Mouse (Mus musculus) splenic B cell, adult 2 months (primary cell): ENCODE results near the gene Creb3l2.
A peak's percentile ranks its signal among the peaks of the same experiment; 100 is the strongest.

Source experiments
- DNase-seq: peaks from one replicate; pipeline ENCODE4 v3.0.0-alpha.2; 2011; ENCODE audit warnings: low read depth, low spot score
- H3K27me3 ChIP-seq: 2 replicates; pipeline ENCODE4 v1.6.1; 2012; ENCODE audit warnings: mild to moderate bottlenecking, low read length, moderate library complexity, mixed read lengths; ENCODE audit not compliant: control insufficient read depth, poor library complexity, insufficient read depth, severe bottlenecking
- H3K36me3 ChIP-seq: 2 replicates; pipeline ENCODE4 v1.6.1; 2012; ENCODE audit warnings: mild to moderate bottlenecking, low read length, moderate library complexity, mixed read lengths; ENCODE audit not compliant: control insufficient read depth, poor library complexity, insufficient read depth, severe bottlenecking

Creb3l2 gene

DNA sequence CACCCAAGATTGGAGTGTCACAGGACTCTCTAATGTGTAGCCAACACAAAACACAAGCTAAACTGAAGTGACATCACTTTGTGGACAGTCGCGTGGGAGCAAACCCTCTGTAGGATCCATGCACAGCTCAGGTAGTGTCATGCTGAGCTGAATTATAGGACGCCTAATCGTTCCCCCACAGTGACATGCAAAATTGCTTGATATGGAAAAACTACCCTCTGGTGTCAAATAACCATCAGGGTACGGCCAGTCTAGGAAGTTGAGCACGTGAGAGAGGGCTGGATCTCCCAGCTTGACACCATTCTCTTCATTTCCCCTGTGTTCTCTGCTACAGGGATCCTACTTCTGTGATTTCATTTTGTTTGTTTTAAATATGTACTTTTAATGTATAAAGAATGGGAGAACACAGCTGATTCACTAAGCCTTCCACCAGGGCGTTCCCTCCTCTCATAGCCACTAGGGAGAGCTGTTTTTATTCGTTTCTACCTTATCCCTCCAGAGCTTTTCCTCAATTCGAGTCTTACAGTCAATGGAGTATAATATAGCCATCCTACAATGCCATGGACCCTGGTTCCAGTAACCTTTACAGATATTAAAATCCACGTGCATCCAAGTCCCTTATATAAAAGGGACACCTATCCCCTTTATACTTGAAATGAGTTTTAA, 16.2 kb upstream of the Creb3l2 start:
- peak; percentile 5 for DNase-seq
- no peaks in the 10 kb centered on the region for H3K27me3 ChIP-seq
- no peaks in the 10 kb centered on the region for H3K36me3 ChIP-seq

GRCm38 (mm10) chr6:37455540-37455939, 13.6 kb upstream of the Creb3l2 start:
- DNase-seq, result no peak
- H3K36me3 ChIP-seq, result no peaks in the 10 kb centered on the region
- H3K27me3 ChIP-seq, result no peaks in the 10 kb centered on the region

DNA sequence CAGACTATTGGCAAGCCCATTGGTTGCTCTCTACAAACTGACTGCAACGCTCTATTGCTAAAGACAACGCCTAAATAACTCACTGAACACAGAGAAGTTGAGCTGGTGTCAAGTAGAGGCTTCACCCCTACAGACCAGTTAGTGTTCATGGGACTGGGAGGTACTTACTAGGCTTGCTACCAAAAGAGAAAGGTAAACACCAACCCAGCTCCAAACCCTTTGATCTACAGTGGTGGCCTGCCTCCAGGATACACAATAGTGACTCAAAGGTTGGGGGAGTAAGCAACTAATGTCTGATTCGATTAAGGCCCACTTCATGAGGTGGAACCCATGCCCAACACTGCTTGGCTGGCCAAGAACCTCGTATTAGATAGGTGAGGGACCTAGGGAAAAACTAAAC, 11.1 kb upstream of the Creb3l2 start:
- Histone ChIP-seq H3K27me3 (no peaks in the 10 kb centered on the region), H3K36me3 (no peaks in the 10 kb centered on the region)
- DNase-seq, result no peak

DNA sequence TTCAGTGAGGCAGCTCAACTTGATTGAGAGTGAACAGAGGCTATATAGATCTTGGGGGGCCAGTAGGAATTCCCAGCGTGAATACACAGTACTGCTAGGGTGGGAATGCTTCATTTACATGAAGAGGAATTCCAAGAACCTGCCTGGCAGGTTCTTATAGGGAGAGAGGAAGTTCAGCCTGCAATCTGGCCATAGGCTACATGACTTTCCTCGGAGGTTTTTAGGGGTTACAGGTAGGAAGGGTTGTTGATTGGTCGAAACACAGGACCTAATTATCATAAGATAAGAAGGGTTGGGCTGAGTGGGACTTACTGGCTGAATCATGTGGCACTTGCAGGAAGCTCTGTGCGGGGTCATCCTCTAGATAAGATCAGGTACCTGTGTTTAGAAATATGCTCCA, 9.7 kb upstream of the Creb3l2 start:
- no peaks in the 10 kb centered on the region for H3K27me3 ChIP-seq
- no peak for DNase-seq
- H3K36me3 ChIP-seq, result no peaks in the 10 kb centered on the region

GRCm38 (mm10) chr6:37447704-37448466, 5.9 kb upstream of the Creb3l2 start:
- peak; percentile 82 for DNase-seq
- Histone ChIP-seq H3K27me3 (no peaks in the 10 kb centered on the region), H3K36me3 (no peaks in the 10 kb centered on the region)

DNA sequence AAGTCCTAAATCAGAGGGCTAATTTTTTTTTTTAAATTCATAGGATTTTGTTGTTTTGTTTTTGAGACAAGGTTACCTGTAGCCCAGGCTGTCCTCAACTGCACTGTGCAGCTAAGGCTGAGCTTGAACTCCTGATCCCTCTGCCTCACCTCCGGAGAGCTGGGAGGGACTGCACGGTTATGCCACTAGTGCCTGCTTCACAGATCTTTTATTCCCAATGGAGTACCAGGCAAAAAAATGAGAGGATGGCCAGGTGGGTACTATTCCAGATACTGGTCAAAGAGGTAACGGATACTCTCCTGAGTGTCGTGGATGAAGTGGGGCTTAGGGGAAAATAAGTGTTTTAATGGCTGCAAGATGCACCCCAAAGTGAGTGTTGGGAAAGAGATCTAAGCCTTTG, 835 bp upstream of the Creb3l2 start:
- Histone ChIP-seq H3K27me3 (no peaks in the 10 kb centered on the region), H3K36me3 (no peaks in the 10 kb centered on the region)
- no peak for DNase-seq

DNA sequence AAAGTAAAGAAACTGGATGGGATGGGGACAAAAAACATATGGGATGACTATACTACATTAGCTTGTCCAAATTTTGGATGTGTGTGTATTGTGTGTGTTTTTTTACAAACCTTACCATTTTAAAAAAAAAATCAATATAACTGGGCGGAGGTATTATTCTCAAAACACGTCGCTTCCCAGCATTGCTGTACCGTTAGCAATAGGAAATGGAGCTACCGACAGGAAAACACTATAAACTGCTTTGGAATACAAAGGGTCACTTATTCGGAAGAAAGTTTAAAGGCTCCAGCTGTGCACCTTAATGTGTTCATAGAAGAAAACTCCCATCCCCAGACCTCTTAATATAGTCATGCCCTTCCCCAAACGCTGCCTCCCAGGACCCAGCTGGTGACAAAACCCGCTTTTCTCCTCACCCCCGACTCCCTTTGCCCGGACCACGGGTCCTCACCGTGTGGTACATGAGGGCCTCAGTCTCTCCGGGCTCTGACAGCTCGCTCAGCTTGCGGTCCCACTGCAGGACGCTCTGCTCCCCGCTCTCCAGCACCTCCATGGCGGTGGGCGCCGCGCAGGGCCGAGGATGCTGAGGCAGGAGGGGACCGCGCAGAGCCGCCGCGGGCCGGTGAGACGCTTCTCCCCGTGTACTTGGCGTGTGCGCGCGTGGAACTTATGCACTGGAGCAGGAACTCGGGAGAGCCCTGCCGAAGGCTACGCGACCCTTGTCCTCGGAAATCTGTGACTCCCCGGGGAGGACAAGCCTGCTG, 515 bp downstream of the Creb3l2 start:
- Histone ChIP-seq H3K27me3 (no peaks in the 10 kb centered on the region), H3K36me3 (no peaks in the 10 kb centered on the region)
- DNase-seq, result peak; percentile 38

- Histone ChIP-seq H3K36me3 (no peaks in the 10 kb centered on the region), H3K27me3 (no peaks in the 10 kb centered on the region)
- DNase-seq, result peak; percentile 18
These were observed 1.3 kb downstream of the Creb3l2 start for GRCm38 (mm10) chr6:37440491-37441250.

DNA sequence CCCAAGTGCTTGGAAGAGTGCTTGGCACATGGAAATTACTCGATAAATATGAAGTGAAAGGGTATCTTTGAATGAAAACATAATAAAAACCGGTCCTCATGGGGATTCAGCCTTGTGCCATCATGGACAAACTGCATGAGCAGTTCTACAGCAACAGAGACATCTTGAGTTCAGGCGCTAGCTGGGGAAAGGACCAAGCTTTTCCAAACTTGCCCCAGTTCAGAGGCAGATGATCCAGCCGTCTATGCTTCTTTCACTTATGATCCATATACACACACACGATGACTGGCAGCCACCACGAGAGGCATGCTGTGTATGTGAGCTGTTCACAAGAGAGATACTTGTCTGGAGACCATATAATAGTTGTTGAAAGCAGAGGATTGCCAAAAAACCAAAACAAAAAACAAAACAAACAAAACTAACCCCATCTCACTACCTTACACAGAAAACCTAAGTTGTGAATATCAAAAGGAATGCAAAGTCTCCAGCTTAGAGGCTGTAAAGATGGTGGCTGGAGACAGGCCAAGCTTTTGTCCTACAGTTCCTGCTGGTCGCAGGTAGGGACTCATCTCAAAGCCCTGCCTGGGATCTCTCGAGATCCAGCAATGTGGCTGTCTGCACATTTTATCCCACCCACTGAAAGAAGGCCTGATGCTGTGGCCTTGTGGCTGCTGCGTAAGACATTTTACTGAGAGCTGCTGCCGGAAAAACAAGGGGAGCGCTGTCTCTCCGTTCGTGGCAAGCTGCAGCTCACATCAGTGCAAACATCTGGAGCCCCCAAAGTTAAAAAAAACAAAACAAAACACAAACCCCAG, 2.1 kb downstream of the Creb3l2 start:
- DNase-seq, result no peak
- no peaks in the 10 kb centered on the region for H3K27me3 ChIP-seq
- H3K36me3 ChIP-seq, result no peaks in the 10 kb centered on the region

- DNase-seq, result no peak
- Histone ChIP-seq H3K36me3 (no peaks in the 10 kb centered on the region), H3K27me3 (no peaks in the 10 kb centered on the region)
These were observed 3.4 kb downstream of the Creb3l2 start for GRCm38 (mm10) chr6:37438510-37438909.

DNA sequence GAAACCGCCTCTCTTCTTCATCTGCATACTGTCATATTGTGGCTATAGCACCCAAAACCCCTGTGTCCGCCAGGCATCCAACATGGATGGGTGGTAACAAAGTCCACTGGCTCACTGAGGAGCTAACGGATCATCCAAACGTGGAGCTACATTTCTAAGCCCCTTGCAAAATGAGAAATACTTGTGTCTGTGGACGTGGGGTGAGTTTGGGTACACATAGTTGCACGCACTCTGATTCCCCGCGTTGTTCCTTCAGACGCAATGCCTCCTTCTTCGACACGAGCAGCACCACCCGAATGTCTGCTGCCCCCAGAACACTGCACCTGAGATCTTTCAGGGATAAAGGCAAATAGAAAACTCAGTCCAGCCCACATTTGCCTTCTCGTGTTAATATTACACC, 4.9 kb downstream of the Creb3l2 start:
- H3K27me3 ChIP-seq, result no peaks in the 10 kb centered on the region
- no peak for DNase-seq
- no peaks in the 10 kb centered on the region for H3K36me3 ChIP-seq

GRCm38 (mm10) chr6:37435391-37435790, 6.6 kb downstream of the Creb3l2 start:
- H3K36me3 ChIP-seq, result no peaks in the 10 kb centered on the region
- H3K27me3 ChIP-seq, result no peaks in the 10 kb centered on the region
- DNase-seq, result no peak

DNA sequence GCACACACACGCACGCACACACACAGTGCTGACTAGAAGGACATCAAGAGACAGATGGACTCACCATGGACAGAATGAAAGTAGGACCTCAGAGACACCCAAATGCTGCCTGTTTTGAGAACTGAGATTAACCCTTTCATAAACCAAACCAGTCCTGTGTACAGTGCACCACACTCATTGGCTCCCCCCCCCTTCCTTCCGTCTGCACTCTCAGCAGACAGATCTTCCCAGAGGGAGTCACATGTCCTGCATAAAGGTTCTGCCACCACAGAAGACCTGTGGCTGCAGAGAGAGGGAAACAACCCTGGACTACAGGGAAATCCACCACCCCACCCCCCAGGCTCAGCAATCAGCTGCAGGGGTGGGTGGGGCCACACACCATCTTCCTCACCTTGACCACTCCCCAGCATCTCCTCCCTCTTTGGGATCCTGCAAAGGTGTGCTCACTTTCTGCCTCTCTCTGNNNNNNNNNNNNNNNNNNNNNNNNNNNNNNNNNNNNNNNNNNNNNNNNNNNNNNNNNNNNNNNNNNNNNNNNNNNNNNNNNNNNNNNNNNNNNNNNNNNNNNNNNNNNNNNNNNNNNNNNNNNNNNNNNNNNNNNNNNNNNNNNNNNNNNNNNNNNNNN, 12.0 kb downstream of the Creb3l2 start:
- H3K27me3 ChIP-seq, result no peaks in the 10 kb centered on the region
- no peaks in the 10 kb centered on the region for H3K36me3 ChIP-seq
- DNase-seq, result no peak

GRCm38 (mm10) chr6:37428947-37429346, 13.0 kb downstream of the Creb3l2 start:
- Histone ChIP-seq H3K27me3 (no peaks in the 10 kb centered on the region), H3K36me3 (no peaks in the 10 kb centered on the region)
- no peak for DNase-seq
